Mouse (Mus musculus) fibroblast of lung, adult 2 months (primary cell): ENCODE data around the gene 1700020D05Rik.
"Not testable (repeated sequence)": the region's sequence is repeated elsewhere in the genome, so short reads cannot be mapped to it uniquely, and the experiment has no call there.

ENCODE experiments used
- DNase-seq: peaks from one replicate; pipeline ENCODE4 v3.0.0-alpha.2; 2011; ENCODE audit warnings: low read depth

The 1700020D05Rik gene

GRCm38 (mm10) chr19:5494314-5494713 lies 9.3 kb downstream of the 1700020D05Rik start:
- DNase-seq: no peak

GRCm38 (mm10) chr19:5493301-5493721 lies 10.3 kb downstream of the 1700020D05Rik start:
- not testable (repeated sequence) for DNase-seq

GRCm38 (mm10) chr19:5492641-5493040 lies 10.9 kb downstream of the 1700020D05Rik start:
- no peak for DNase-seq

GRCm38 (mm10) chr19:5490898-5491708 lies 12.5 kb downstream of the 1700020D05Rik start:
- no peak for DNase-seq

GRCm38 (mm10) chr19:5490313-5490897 lies 13.2 kb downstream of the 1700020D05Rik start, which contains the start of gene Cfl1:
Gene Cfl1 (plus strand): TSS chr19:5490455.
- peak; percentile 80 for DNase-seq

GRCm38 (mm10) chr19:5489721-5490120 lies 13.9 kb downstream of the 1700020D05Rik start:
- not testable (repeated sequence) for DNase-seq

GRCm38 (mm10) chr19:5488878-5489571 lies 14.6 kb downstream of the 1700020D05Rik start:
- peak; percentile 81 for DNase-seq

- peak; percentile 91 for DNase-seq
These were observed 15.6 kb downstream of the 1700020D05Rik start, which contains the start of gene Mus81 for GRCm38 (mm10) chr19:5487768-5488550. Gene Mus81 (minus strand): TSS chr19:5488402.

- DNase-seq: no peak
These were observed 16.8 kb downstream of the 1700020D05Rik start for GRCm38 (mm10) chr19:5486771-5487170.

- DNase-seq: no peak
These were observed 17.3 kb downstream of the 1700020D05Rik start for GRCm38 (mm10) chr19:5486286-5486685.

- DNase-seq: no peak
These were observed 17.8 kb downstream of the 1700020D05Rik start for GRCm38 (mm10) chr19:5485821-5486220.

- DNase-seq: no peak
These were observed 18.2 kb downstream of the 1700020D05Rik start for GRCm38 (mm10) chr19:5485371-5485770.

GRCm38 (mm10) chr19:5484496-5484895 lies 19.1 kb downstream of the 1700020D05Rik start:
- no peak for DNase-seq

GRCm38 (mm10) chr19:5483386-5484359 lies 19.9 kb downstream of the 1700020D05Rik start:
- DNase-seq: no peak

- DNase-seq: no peak
These were observed 22.2 kb downstream of the 1700020D05Rik start for GRCm38 (mm10) chr19:5481398-5481797.

GRCm38 (mm10) chr19:5480016-5480415 lies 23.6 kb downstream of the 1700020D05Rik start:
- no peak for DNase-seq

GRCm38 (mm10) chr19:5477668-5478300 lies 25.8 kb downstream of the 1700020D05Rik start:
- no peak for DNase-seq

- no peak for DNase-seq
These were observed 26.5 kb downstream of the 1700020D05Rik start for GRCm38 (mm10) chr19:5477004-5477667.

- DNase-seq: no peak
These were observed 28.4 kb downstream of the 1700020D05Rik start for GRCm38 (mm10) chr19:5475069-5475714.
